Comparison of ENCODE assay signal across 9 mouse cellular contexts in genomic region chr8:10405469-10405868, GRCm38 (mm10).
A peak's percentile ranks its signal among the peaks of the same experiment; 100 is the strongest.
DNase-seq lines count a peak whose midpoint lies in the region; ATAC-seq and TF ChIP-seq lines count a peak whose summit lies in the region.
"Had no signal": no experiment of that assay in that cellular context is flagged by ENCODE, and none has a peak within 500 bp of the region (broad histone marks: within the 10 kb centered on the region; RNA-seq: fewer than 3 reads in every experiment).

No protein-coding gene starts in this region.

- peak in 1 of 2 experiments; percentile 60 for DNase-seq in layer of hippocampus, adult 2 months (ENCODE audit: low spot score in 2 of 2)
- no peak for DNase-seq in layer of hippocampus, adult 8-10 months (ENCODE audit: low spot score in 2 of 2)
- peak; percentile 9 for DNase-seq in Muller cell, postnatal 12 days (ENCODE audit: inconsistent ontology term)
- peak; percentile 7 to 38 for DNase-seq in heart, postnatal 36 days
- peak; percentile 35 to 60 for DNase-seq in left cerebral cortex, postnatal 25 days (ENCODE audit: low spot score in 2 of 2)
- DNase-seq in neural tube, embryonic 10.5 days (ENCODE audit: extremely low spot score, low spot score) = peak; percentile 62

- peak; percentile 78 for ATAC-seq in common myeloid progenitor, adult 5-6 weeks (replicated peaks; ENCODE audit: low read depth, poor library complexity, severe bottlenecking)
- ATAC-seq in monocyte, adult 5-6 weeks (replicated peaks; ENCODE audit: insufficient number of reproducible peaks, low FRiP score, low TSS enrichment, poor library complexity, severe bottlenecking) = no peak

- H3K27ac ChIP-seq in layer of hippocampus, adult 2 months = no peak overlapping the region
- H3K27ac ChIP-seq: neural tube, embryonic 12.5 days had no signal

- TF ChIP-seq CTCF in layer of hippocampus, adult 2 months (conservative IDR thresholded peaks at IDR 0.05) = peak; percentile 90

- no peak overlapping the region for H3K4me3 ChIP-seq in layer of hippocampus, adult 2 months
- H3K4me3 ChIP-seq: neural tube, embryonic 12.5 days had no signal

- intact Hi-C loops in heart, postnatal 36 days (cut with DNase I) = no loop called here
- intact Hi-C loops in left cerebral cortex, postnatal 25 days (cut with DNase I) = loop anchor here (10.0 kb wide), 1 partner anchor 241 kb away; no protein-coding TSS in a partner anchor

Comparison
In these comparisons a context has a peak if more than half of its experiments do, and no peak if none do; other contexts are left out.
1. DNase-seq: peak in Muller cell, postnatal 12 days (single experiment), heart, postnatal 36 days (2 of 2), left cerebral cortex, postnatal 25 days (2 of 2) and neural tube, embryonic 10.5 days (single experiment); none in layer of hippocampus, adult 8-10 months (0 of 2).